Mouse (Mus musculus) MN1 (cell line): ENCODE results near the gene Cacng1.

Source experiments
- DNase-seq: peaks from one replicate; pipeline ENCODE4 v3.0.0-alpha.2; 2016; ENCODE audit warnings: low spot score

The Cacng1 gene

GRCm38 (mm10) chr11:107655538-107655937, 60.8 kb downstream of the Cacng1 start:
- no peak for DNase-seq
